Mouse (Mus musculus): ENCODE measurements at regions not wholly inside any gene's neighbourhood (a gene's known extent, or its start where the extent isn't known, plus 50 kb on each side); places are given as distances from the start of the nearest gene placed in this dataset.

GRCm38 (mm10) chr1:185819044-185819443 is 298.1 kb downstream of the Lyplal1 start:
- DNase-seq (ENCODE audit: low spot score) (no peak), ATAC-seq (ENCODE audit: low read depth) (no peak)
- H3K27ac ChIP-seq (replicated peaks; ENCODE audit: low read depth, low read length) = no peak overlapping the region

GRCm38 (mm10) chr1:185822241-185822640 is 294.9 kb downstream of the Lyplal1 start:
- Histone ChIP-seq H3K4me2 (ENCODE audit: low read depth, low read length) (no peak overlapping the region), H3K27me3 (replicated peaks; ENCODE audit: control insufficient read depth, insufficient read depth, low read length) (no peaks in the 10 kb centered on the region), H3K9me3 (ENCODE audit: control insufficient read depth, low read length) (no peaks in the 10 kb centered on the region), H3K9ac (ENCODE audit: low read depth, low read length) (no peak overlapping the region), H3K4me3 (ENCODE audit: low read depth, low read length) (no peak overlapping the region), H3K4me1 (ENCODE audit: control insufficient read depth, insufficient read depth, low read length) (peaks cover 5% of the 10 kb centered on the region; the same call in 1 of the 2 replicates), H3K36me3 (ENCODE audit: control insufficient read depth, insufficient read depth, low read length) (no peaks in the 10 kb centered on the region), H3K27ac (replicated peaks; ENCODE audit: low read depth, low read length) (no peak overlapping the region)
- no peak for ATAC-seq (ENCODE audit: low read depth)
- 78% methylated on average over 8 of the region's 8 CpGs for WGBS
- DNase-seq (ENCODE audit: low spot score) = no peak

More at GRCm38 (mm10) chr1:185819044-185819443, 298.1 kb downstream of the Lyplal1 start:
- Histone ChIP-seq H3K27me3 (replicated peaks; ENCODE audit: control insufficient read depth, insufficient read depth, low read length) (no peaks in the 10 kb centered on the region), H3K4me3 (ENCODE audit: low read depth, low read length) (no peak overlapping the region), H3K9me3 (ENCODE audit: control insufficient read depth, low read length) (no peaks in the 10 kb centered on the region), H3K4me1 (ENCODE audit: control insufficient read depth, insufficient read depth, low read length) (peaks cover 5% of the 10 kb centered on the region; the same call in 1 of the 2 replicates), H3K36me3 (ENCODE audit: control insufficient read depth, insufficient read depth, low read length) (no peaks in the 10 kb centered on the region), H3K9ac (ENCODE audit: low read depth, low read length) (no peak overlapping the region), H3K4me2 (ENCODE audit: low read depth, low read length) (no peak overlapping the region)
- WGBS = 56% methylated on average over 5 of the region's 5 CpGs

GRCm38 (mm10) chr1:185823226-185823625 is 293.9 kb downstream of the Lyplal1 start:
- Histone ChIP-seq H3K9ac (ENCODE audit: low read depth, low read length) (no peak overlapping the region), H3K27ac (replicated peaks; ENCODE audit: low read depth, low read length) (no peak overlapping the region), H3K4me3 (ENCODE audit: low read depth, low read length) (no peak overlapping the region), H3K36me3 (ENCODE audit: control insufficient read depth, insufficient read depth, low read length) (no peaks in the 10 kb centered on the region), H3K4me1 (ENCODE audit: control insufficient read depth, insufficient read depth, low read length) (peaks cover 5% of the 10 kb centered on the region; the same call in 1 of the 2 replicates), H3K27me3 (replicated peaks; ENCODE audit: control insufficient read depth, insufficient read depth, low read length) (no peaks in the 10 kb centered on the region), H3K9me3 (ENCODE audit: control insufficient read depth, low read length) (no peaks in the 10 kb centered on the region), H3K4me2 (ENCODE audit: low read depth, low read length) (no peak overlapping the region)
- 86% methylated on average over 4 of the region's 4 CpGs for WGBS
- DNase-seq (ENCODE audit: low spot score) (no peak), ATAC-seq (ENCODE audit: low read depth) (no peak)

- Histone ChIP-seq H3K36me3 (ENCODE audit: control insufficient read depth, insufficient read depth, low read length) (no peaks in the 10 kb centered on the region), H3K4me1 (ENCODE audit: control insufficient read depth, insufficient read depth, low read length) (peaks cover 5% of the 10 kb centered on the region; the same call in 1 of the 2 replicates), H3K27me3 (replicated peaks; ENCODE audit: control insufficient read depth, insufficient read depth, low read length) (no peaks in the 10 kb centered on the region), H3K27ac (replicated peaks; ENCODE audit: low read depth, low read length) (no peak overlapping the region), H3K9ac (ENCODE audit: low read depth, low read length) (no peak overlapping the region), H3K4me2 (ENCODE audit: low read depth, low read length) (no peak overlapping the region), H3K9me3 (ENCODE audit: control insufficient read depth, low read length) (no peaks in the 10 kb centered on the region), H3K4me3 (ENCODE audit: low read depth, low read length) (no peak overlapping the region)
- WGBS = 47% methylated on average over 5 of the region's 5 CpGs
- no peak for DNase-seq (ENCODE audit: low spot score)
- no peak for ATAC-seq (ENCODE audit: low read depth)
These were observed 293.2 kb downstream of the Lyplal1 start for GRCm38 (mm10) chr1:185823956-185824355.

- 68% methylated on average over 2 of the region's 2 CpGs for WGBS
- H3K9ac ChIP-seq (ENCODE audit: low read depth, low read length) = no peak overlapping the region
- H3K4me2 ChIP-seq (ENCODE audit: low read depth, low read length) = no peak overlapping the region
- H3K9me3 ChIP-seq (ENCODE audit: control insufficient read depth, low read length) = no peaks in the 10 kb centered on the region
- no peaks in the 10 kb centered on the region for H3K36me3 ChIP-seq (ENCODE audit: control insufficient read depth, insufficient read depth, low read length)
- no peaks in the 10 kb centered on the region for H3K27me3 ChIP-seq (replicated peaks; ENCODE audit: control insufficient read depth, insufficient read depth, low read length)
- H3K27ac ChIP-seq (replicated peaks; ENCODE audit: low read depth, low read length) = no peak overlapping the region
- H3K4me3 ChIP-seq (ENCODE audit: low read depth, low read length) = no peak overlapping the region
- no peaks in the 10 kb centered on the region for H3K4me1 ChIP-seq (ENCODE audit: control insufficient read depth, insufficient read depth, low read length)
- no peak for ATAC-seq (ENCODE audit: low read depth)
- no peak for DNase-seq (ENCODE audit: low spot score)
These were observed 289.1 kb downstream of the Lyplal1 start for GRCm38 (mm10) chr1:185827986-185828385.

- Histone ChIP-seq H3K9ac (ENCODE audit: low read depth, low read length) (no peak overlapping the region), H3K27ac (replicated peaks; ENCODE audit: low read depth, low read length) (no peak overlapping the region), H3K9me3 (ENCODE audit: control insufficient read depth, low read length) (no peaks in the 10 kb centered on the region), H3K4me2 (ENCODE audit: low read depth, low read length) (no peak overlapping the region), H3K36me3 (ENCODE audit: control insufficient read depth, insufficient read depth, low read length) (no peaks in the 10 kb centered on the region), H3K27me3 (replicated peaks; ENCODE audit: control insufficient read depth, insufficient read depth, low read length) (no peaks in the 10 kb centered on the region), H3K4me1 (ENCODE audit: control insufficient read depth, insufficient read depth, low read length) (no peaks in the 10 kb centered on the region), H3K4me3 (ENCODE audit: low read depth, low read length) (no peak overlapping the region)
- ATAC-seq (ENCODE audit: low read depth) = no peak
- whole genome bisulfite sequencing = 90% methylated on average over 6 of the region's 6 CpGs
- DNase-seq (ENCODE audit: low spot score) = no peak
These were observed 288.6 kb downstream of the Lyplal1 start for GRCm38 (mm10) chr1:185828486-185828885.

GRCm38 (mm10) chr1:185832059-185832458 is 285.1 kb downstream of the Lyplal1 start:
- DNase-seq (ENCODE audit: low spot score) (peak; percentile 83), ATAC-seq (ENCODE audit: low read depth) (no peak)
- no peaks in the 10 kb centered on the region for H3K36me3 ChIP-seq (ENCODE audit: control insufficient read depth, insufficient read depth, low read length)
- no peak overlapping the region for H3K9ac ChIP-seq (ENCODE audit: low read depth, low read length)
- H3K4me1 ChIP-seq (ENCODE audit: control insufficient read depth, insufficient read depth, low read length) = no peaks in the 10 kb centered on the region
- H3K4me2 ChIP-seq (ENCODE audit: low read depth, low read length) = no peak overlapping the region
- no peaks in the 10 kb centered on the region for H3K27me3 ChIP-seq (replicated peaks; ENCODE audit: control insufficient read depth, insufficient read depth, low read length)
- 65% methylated on average over 4 of the region's 4 CpGs for WGBS
- H3K4me3 ChIP-seq (ENCODE audit: low read depth, low read length) = no peak overlapping the region
- no peaks in the 10 kb centered on the region for H3K9me3 ChIP-seq (ENCODE audit: control insufficient read depth, low read length)
- 0 out of 2 replicates have a peak overlapping the region, but pooled peaks have one; percentile 44 for H3K27ac ChIP-seq (replicated peaks; ENCODE audit: low read depth, low read length)

- H3K4me3 ChIP-seq (ENCODE audit: low read depth, low read length) = no peak overlapping the region
- 51% methylated on average over 6 of the region's 6 CpGs for WGBS
- H3K27ac ChIP-seq (replicated peaks; ENCODE audit: low read depth, low read length) = no peak overlapping the region
- H3K27me3 ChIP-seq (replicated peaks; ENCODE audit: control insufficient read depth, insufficient read depth, low read length) = no peaks in the 10 kb centered on the region
- H3K9me3 ChIP-seq (ENCODE audit: control insufficient read depth, low read length) = no peaks in the 10 kb centered on the region
- ATAC-seq (ENCODE audit: low read depth) (no peak), DNase-seq (ENCODE audit: low spot score) (peak; percentile 49)
- H3K36me3 ChIP-seq (ENCODE audit: control insufficient read depth, insufficient read depth, low read length) = no peaks in the 10 kb centered on the region
- H3K4me2 ChIP-seq (ENCODE audit: low read depth, low read length) = no peak overlapping the region
- no peak overlapping the region for H3K9ac ChIP-seq (ENCODE audit: low read depth, low read length)
- H3K4me1 ChIP-seq (ENCODE audit: control insufficient read depth, insufficient read depth, low read length) = no peaks in the 10 kb centered on the region
These were observed 282.9 kb downstream of the Lyplal1 start for GRCm38 (mm10) chr1:185834171-185834570.

GRCm38 (mm10) chr1:185836632-185837281 is 280.4 kb downstream of the Lyplal1 start:
- 64% methylated on average over 13 of the region's 13 CpGs for WGBS
- no peak for DNase-seq (ENCODE audit: low spot score)
- no peak for ATAC-seq (ENCODE audit: low read depth)

More at GRCm38 (mm10) chr1:185836632-185837281, 280.4 kb downstream of the Lyplal1 start:
- Histone ChIP-seq H3K27ac (replicated peaks; ENCODE audit: low read depth, low read length) (no peak overlapping the region), H3K9ac (ENCODE audit: low read depth, low read length) (no peak overlapping the region), H3K4me1 (ENCODE audit: control insufficient read depth, insufficient read depth, low read length) (no peaks in the 10 kb centered on the region), H3K36me3 (ENCODE audit: control insufficient read depth, insufficient read depth, low read length) (no peaks in the 10 kb centered on the region), H3K9me3 (ENCODE audit: control insufficient read depth, low read length) (no peaks in the 10 kb centered on the region), H3K27me3 (replicated peaks; ENCODE audit: control insufficient read depth, insufficient read depth, low read length) (no peaks in the 10 kb centered on the region), H3K4me3 (ENCODE audit: low read depth, low read length) (no peak overlapping the region), H3K4me2 (ENCODE audit: low read depth, low read length) (no peak overlapping the region)
